Mouse (Mus musculus): ENCODE measurements around the gene Chrm3. TPM values are rescaled to one million over a fixed set of nuclear protein-coding genes. Genes with fewer than 3 reads are reported as not detected.

Chrm3 gene
- polyA plus RNA-seq, 1 experiment = not detected

DNA sequence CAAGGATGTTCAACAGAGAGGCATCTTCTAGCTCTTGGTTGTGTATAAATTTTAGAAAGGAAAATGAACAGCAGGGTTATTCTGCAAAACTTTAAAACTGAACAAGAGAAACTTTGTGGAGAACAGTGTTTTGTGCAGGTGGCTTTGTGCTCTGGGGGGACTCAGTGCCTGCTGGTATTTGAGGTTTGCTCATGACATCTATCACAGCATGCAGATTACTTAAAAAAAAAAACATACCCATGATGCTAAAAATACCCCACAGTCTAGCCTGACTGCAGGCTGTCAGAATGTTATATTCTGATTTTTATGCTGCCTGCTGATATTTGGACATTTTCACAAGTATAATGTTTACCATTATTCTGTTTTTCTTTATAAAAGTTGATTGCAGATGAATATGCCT is 456.2 kb downstream of the Chrm3 start:
- TF ChIP-seq GATA1 (IDR thresholded peaks at IDR 0.05; ENCODE audit: low read length) = no peak

DNA sequence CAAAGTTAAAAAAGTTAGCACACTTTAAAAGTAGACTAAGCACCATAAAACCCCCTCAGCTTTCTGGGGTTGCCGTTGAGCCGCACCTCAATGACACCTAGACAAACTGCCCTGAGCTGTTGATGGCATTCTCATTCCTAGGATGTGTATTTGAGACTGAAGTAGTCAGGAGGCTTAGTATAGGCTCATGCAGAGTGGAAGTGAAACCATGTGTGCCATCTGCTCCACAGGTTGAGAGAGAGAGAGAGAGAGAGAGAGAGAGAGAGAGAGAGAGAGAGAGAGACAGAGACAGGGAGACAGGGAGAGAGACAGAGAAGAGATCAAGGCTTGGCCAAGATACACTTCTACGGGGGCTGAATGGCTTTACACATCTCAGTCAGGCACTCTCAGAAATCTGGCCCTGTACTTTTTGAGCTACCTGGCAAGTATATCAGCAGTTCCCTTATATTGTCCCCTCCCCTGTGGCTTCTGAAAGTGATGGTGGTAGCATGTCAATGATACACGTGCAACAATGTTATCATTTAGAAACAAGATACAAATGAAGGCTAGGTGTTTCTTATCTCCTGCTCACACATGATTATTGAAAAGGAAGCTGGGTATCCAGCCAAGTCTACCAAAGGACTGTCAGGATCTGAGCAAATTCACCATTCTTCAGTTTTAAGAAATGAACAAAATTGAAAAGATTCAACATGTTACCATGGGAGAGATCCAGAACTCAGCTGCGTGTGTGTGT is 459.8 kb downstream of the Chrm3 start:
- TF ChIP-seq GATA1 (IDR thresholded peaks at IDR 0.05; ENCODE audit: low read length) = no peak

DNA sequence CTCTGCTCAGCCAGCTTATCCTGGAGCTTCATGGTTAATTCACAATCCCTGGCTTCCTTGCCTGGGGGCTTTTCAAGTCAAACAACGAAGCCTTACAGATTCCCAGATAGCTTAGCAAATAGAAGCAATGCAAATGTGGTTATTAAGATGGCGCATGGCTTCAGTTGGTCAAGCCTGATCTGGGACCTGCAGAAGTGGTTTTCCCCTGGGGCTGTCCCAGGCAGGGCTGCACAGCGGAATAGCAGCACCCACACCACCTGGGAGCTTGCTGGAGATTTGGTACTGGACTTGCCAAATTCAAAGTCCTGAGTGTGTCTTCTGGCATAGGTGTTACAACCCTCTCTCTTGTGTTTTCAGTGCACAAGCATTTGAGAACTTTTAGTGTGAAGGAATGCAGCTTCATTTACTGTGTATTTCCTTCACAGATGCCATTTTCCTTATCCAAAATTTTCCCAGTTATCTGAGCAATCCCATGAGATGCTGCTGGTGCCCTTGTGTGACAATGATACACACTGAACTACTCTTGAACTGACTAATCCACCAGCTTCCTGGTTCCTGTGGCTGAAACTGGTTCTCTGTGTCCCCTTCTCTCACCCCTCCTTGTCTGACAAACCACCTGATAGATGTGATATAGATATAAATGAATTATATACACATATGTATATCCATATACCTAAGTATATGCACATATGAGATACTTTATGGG is 461.8 kb downstream of the Chrm3 start:
- TF ChIP-seq GATA1 (IDR thresholded peaks at IDR 0.05; ENCODE audit: low read length) = no peak

DNA sequence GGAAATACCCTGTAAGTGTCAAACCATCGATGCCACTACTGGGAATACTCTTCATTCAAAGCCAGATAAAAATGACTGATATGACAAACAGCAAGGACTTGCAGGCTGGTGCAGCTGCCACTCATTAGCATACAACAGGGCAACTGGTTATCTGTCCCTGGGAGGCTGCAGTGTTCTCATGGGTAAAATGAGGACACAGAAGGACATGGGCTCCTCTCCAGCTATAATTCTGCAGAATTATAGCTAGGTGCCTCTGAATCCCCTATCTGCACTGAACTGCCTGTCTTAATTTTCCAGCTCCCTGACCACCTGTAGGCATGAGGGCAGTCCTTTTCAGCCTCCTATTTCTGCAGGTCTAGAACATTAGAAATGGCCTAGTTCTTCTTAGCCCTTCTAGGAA is 463.4 kb downstream of the Chrm3 start:
- TF ChIP-seq GATA1 (IDR thresholded peaks at IDR 0.05; ENCODE audit: low read length) = no peak

DNA sequence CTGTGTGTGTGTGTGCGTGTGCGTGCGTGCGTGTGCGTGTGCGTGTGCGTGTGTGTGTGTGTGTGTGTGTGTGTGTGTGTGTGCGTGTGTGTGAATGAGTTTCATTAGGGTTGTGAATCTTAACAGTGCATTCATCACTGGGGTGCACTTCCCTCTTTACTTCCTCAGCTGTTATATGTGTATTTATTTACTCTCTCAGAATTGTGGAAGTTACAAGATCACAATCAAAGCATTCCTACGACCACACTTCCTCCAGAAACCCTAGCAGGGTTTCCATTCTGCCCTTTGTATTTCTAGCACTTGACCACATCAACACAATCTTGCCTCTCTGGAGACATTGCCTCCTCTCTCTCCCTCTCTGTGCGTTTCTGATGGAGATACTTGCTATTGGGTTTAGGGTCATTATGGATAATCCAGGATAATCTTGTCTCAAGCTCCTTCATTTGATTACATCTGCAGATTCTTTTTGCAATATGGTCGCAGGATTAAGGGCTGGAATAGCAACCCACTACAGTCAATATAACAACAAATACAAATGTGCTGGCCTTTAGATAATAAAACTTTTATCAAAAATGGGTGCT is 465.5 kb downstream of the Chrm3 start:
- TF ChIP-seq GATA1 (IDR thresholded peaks at IDR 0.05; ENCODE audit: low read length) = no peak

DNA sequence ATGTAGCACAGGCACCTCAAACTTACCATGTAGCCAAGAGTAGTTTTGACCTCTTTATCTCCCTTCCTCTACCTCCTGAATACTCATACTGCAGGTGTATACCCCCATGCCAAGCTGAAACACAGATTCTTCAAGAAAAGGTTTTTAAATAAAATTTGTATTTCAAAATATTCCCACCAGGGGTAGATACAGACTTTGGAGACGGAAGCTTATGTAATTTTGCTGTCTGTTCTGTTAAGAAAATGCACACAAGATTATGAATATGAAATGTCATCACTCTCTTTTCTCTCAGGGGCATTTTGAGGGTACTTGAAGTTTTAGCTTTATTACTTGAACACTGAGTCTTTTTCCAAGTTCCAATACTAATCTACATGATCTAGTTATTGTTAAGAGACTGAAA is 469.6 kb downstream of the Chrm3 start:
- no peak for TF ChIP-seq GATA1 (IDR thresholded peaks at IDR 0.05; ENCODE audit: low read length)

DNA sequence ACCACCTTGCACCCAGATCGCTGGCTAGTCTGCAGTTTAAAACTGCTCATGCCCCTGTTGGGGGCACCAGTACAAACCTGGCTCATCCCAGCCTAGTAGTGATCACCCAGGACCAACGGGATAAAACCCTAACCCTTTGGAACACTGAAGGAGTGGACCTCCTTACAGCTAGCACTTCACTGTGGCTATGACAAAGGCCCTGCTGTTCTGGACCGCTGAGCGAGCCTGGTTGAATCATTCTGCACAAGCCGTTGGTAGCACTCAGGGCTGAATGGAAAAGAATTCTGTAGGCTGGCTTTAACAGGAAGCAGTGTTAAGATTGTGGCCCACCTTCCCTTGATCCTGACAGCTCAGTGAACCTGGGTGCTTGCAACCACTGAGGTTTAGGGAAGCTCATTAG is 470.2 kb downstream of the Chrm3 start:
- TF ChIP-seq GATA1 (IDR thresholded peaks at IDR 0.05; ENCODE audit: low read length) = no peak

DNA sequence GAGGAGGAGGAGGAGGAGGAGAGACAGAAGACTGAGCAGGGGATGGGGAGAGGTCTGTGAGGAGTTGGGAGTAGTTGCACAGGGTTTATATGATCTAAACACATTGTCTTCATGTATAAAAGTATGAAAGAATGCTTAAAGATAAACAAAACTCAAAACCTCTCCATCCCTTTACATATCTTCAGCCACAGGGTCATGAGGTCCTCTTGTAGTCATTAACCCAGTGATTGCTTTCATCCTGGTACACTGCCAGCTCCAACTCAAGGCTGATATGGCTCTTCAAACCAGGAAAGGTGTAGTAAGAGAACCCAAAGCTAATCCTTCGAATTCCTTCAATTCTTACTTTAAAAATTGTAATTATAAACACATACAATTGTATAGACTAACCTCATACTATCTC is 470.7 kb downstream of the Chrm3 start:
- no peak for TF ChIP-seq GATA1 (IDR thresholded peaks at IDR 0.05; ENCODE audit: low read length)

DNA sequence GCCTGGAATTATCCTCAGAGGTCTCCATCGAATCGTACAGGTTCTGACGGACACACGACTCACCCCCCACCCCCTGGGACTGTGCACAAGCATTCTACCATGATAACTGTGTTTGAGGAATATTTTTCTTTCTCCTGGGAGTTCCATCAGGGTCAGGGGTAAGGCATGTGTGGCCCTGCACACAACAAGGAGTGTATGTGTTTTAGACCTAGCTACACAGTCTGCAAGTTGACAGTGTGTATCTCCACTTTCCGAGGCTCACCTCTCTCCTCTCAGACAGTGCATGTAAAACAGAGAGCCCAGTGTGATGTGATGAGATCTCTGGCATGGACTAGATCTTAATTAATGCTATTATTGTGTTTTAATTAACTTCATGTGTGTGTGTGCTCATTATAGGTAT is 472.4 kb downstream of the Chrm3 start:
- TF ChIP-seq GATA1 (IDR thresholded peaks at IDR 0.05; ENCODE audit: low read length) = no peak

DNA sequence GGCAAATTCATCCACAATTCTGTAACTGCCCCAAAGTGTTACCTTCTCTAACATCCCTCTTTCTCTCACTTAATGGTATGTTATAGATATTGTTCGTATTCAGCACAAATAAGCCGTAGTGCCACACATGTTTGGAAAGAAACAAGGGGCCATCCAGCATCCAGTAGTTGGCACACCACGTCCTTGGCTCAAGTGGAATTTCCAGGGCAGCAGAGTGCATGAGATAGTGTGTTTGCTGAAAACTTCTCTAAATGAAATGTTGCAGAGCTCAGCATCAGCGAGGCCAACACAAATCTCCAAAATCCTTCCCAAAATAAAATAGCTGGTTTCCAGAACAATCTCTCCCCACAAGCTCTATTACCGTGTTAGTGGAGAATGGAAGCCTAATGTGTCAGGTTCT is 473.4 kb downstream of the Chrm3 start:
- TF ChIP-seq GATA1 (IDR thresholded peaks at IDR 0.05; ENCODE audit: low read length) = no peak

DNA sequence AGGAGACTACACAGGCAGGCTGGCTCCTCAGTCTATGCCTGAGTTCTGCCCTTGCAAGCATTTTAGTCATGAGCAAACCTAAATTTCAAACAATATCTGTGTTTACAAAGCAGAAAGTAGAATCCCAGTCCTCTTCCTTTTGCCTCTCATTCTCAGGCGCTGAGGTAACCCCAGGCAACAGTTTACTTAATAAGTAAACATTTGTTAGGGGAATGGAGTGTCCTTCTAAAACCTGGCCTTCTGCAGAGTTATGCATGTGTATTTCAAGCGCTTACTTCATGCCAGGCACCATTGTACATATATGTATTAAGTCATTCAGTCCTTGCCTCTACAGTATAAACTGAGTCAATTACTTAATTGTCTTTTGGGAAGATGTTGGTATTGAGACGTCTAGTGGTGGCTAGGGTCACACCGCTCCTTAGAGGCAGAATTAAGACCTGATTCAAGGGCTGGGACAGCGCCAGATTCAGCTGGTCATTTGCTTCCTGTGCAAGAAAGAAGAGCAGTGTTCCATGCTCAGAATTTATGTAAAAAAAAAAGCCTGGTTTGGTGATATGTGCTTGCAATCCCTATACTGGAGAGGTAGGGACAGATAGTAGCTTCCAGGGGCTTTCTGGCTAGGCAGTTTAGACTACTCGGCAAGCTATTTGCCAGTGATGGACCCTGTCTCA is 474.0 kb downstream of the Chrm3 start:
- no peak for TF ChIP-seq GATA1 (IDR thresholded peaks at IDR 0.05; ENCODE audit: low read length)

DNA sequence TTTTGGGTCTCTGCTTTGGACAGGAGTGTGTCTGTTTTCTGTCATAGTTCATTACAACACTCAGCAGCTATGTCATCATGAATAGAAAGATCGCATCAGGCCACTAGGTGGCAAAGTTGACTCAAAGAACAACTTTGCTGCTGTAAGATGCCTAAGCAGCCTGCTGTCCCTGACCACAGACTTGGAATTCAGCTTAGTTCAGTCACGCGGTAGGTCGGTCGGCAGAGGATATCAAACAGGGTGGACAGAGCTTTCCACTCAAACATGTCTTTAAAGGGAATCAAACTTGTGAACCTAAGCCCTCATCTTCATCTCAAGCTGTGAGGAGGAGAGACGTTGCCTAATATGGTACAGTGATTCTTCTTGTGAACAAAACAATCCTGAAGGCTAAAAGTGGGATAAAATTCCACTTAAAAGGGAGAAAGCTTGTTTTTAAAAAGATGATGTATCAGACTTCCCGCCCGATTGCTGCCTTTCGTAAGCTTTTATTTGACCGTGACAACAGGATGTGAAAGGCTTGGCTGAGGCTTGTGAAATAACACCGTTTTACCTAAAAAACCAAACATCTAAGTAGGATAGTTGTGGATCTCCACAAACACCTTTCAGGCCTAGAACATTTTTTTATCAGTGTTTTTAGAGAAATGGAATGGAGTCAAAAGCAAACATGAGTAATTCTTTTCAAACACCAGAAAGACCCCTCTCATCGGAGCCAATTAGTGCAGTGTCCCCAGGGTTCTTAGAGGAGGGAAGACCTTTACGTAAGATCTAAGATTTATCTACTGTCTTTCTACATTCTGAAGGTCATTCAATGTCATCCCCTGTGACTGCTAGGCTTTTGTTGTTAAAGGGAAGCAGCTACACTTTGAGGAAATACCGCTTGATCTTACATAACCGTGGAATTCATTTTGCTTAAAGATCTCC is 478.0 kb downstream of the Chrm3 start:
- no peak for TF ChIP-seq GATA1 (IDR thresholded peaks at IDR 0.05; ENCODE audit: low read length)

DNA sequence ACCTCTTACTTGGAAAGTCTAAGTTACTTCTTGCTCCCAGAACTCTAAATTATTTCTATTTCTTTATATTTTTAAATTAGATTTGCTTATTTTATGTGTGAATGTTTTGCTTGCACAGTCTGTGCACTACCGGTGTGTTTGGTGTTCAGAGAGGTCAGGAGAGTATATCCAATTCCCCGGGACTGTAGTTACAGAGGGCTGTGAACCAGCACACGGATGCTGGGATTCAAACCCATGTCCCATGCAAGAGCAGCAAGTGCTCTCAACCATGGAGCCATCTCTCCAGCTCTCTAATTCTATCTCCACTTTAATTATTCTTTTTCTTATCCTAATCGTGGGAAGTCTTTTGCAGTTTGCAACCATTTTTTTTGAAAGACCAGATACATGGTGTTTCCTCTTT is 478.7 kb downstream of the Chrm3 start:
- TF ChIP-seq GATA1 (IDR thresholded peaks at IDR 0.05; ENCODE audit: low read length) = no peak

DNA sequence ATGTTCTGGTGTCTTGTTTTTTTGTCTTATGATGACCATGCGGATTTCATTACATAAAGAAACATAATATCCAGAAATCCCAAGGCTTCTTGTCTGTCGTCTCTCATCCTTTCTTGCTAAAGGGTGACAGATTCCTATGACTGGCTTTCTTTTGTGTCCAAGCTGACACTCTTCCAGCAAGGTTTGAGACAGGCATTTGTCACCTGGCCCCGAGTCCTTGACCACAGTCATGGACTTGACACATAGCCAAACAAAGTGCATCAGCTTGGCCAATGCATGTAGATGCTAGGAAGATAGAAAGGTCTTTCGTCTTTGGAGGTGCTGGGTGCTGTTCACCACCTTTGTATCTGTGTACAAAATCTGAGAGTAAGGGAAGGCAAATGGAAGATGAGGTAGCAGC is 480.2 kb downstream of the Chrm3 start:
- no peak for TF ChIP-seq GATA1 (IDR thresholded peaks at IDR 0.05; ENCODE audit: low read length)

DNA sequence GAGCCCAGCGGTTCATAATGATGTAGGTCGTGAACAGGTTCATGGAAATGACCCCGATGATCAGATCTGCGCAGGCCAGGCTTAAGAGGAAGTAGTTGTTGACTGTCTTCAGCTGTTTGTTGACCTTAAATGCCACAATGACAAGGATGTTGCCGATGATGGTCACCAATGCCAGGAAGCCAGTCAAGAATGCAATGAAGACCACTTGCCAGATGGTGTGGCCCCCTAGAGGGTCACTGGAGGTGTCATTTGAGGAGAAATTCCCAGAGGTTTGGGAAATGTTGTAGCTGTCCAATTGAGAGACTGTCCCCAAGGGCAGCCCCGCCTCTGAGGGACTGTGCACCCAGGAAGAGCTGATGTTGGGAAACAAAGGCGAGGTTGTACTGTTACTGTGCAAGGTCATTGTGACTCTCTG is 482.0 kb downstream of the Chrm3 start:
- TF ChIP-seq GATA1 (IDR thresholded peaks at IDR 0.05; ENCODE audit: low read length) = no peak
